Mouse (Mus musculus) hindbrain, embryonic 13.5 days (tissue): ENCODE measurements around the gene Gm38655. TPM values are rescaled to one million over a fixed set of nuclear protein-coding genes. Genes with fewer than 3 reads are reported as not detected.

Experiments used
- ATAC-seq: fragments of 200-750 bp; cut with Nextera tagmentation; 2 replicates; pipeline ENCODE4 v1.8.0; 2017; ENCODE audit warnings: moderate TSS enrichment; ENCODE audit not compliant: low FRiP score
- H3K27ac ChIP-seq: fragments of 300-500 bp; sonication (generic); 2 replicates; pipeline ENCODE4 v1.5.1; 2015; ENCODE audit warnings: inconsistent platforms, mild to moderate bottlenecking, moderate library complexity
- H3K27me3 ChIP-seq: fragments of 300-500 bp; sonication (generic); 2 replicates; pipeline ENCODE4 v1.6.1; 2015; ENCODE audit warnings: mild to moderate bottlenecking, inconsistent platforms
- H3K36me3 ChIP-seq: fragments of 300-500 bp; sonication (generic); 2 replicates; pipeline ENCODE4 v1.6.1; 2015; ENCODE audit warnings: mild to moderate bottlenecking, inconsistent platforms
- H3K4me1 ChIP-seq: fragments of 300-500 bp; sonication (generic); replicated peaks from 2 replicates; pipeline ENCODE4 v1.6.1; 2015; ENCODE audit warnings: inconsistent platforms
- H3K4me2 ChIP-seq: fragments of 300-500 bp; sonication (generic); 2 replicates; pipeline ENCODE4 v1.6.1; 2015; ENCODE audit warnings: inconsistent platforms, mild to moderate bottlenecking, moderate library complexity
- H3K4me3 ChIP-seq: fragments of 300-500 bp; sonication (generic); 2 replicates; pipeline ENCODE4 v1.5.1; 2015; ENCODE audit warnings: mild to moderate bottlenecking, inconsistent platforms
- H3K9ac ChIP-seq: fragments of 300-500 bp; sonication (generic); 2 replicates; pipeline ENCODE4 v1.6.1; 2015; ENCODE audit warnings: mild to moderate bottlenecking, inconsistent platforms
- H3K9me3 ChIP-seq: fragments of 300-500 bp; sonication (generic); 2 replicates; pipeline ENCODE4 v1.6.1; 2016; ENCODE audit warnings: inconsistent platforms
- WGBS: fragments of 180-500 bp; shearing (Covaris S2); methylation state at CpG from one replicate; pipeline ENCODE4 v1.1.7; 2015; 5-methylcytosine and 5-hydroxymethylcytosine counted together
- polyA plus RNA-seq: library from polyadenylated mRNA; unstranded; fragments of >200 nt; fragmentation: Nextera tagmentation; extraction: Ambion mirVana; gene quantifications from 2 replicates; pipeline ENCODE4 v1.2.1, GENCODE M21; 2015

Gene Gm38655
- polyA plus RNA-seq, 1 experiment from 2014 or later = not detected

DNA sequence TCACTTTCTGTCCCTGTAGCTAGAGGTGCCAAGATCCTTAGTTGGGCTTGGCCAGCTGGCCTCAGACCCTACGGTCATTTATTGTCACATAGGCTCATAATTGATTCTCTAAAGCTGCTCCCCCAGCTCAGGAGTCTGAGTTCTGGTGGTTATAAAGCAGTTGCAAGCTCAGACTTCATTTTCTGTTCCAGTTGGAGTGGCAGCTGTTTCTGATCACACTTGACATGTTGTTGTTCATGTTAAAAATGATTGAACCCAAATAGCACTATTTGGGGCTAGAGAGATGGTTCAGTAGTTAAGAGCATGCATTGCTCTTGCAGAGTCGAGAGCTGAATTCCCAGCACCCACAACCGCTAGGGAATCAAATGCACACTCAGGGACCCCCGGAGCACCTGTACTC is 34.7 kb upstream of the Gm38655 start:
- no peaks in the 10 kb centered on the region for H3K4me1 ChIP-seq
- no peak overlapping the region for H3K27ac ChIP-seq
- 96% methylated on average over 4 of the region's 4 CpGs for WGBS
- no peak overlapping the region for H3K9ac ChIP-seq
- H3K4me3 ChIP-seq = no peak overlapping the region
- H3K36me3 ChIP-seq = peaks cover 97% of the 10 kb centered on the region
- no peak overlapping the region for H3K4me2 ChIP-seq
- no peak for ATAC-seq
- H3K27me3 ChIP-seq = no peaks in the 10 kb centered on the region
- H3K9me3 ChIP-seq = no peaks in the 10 kb centered on the region

DNA sequence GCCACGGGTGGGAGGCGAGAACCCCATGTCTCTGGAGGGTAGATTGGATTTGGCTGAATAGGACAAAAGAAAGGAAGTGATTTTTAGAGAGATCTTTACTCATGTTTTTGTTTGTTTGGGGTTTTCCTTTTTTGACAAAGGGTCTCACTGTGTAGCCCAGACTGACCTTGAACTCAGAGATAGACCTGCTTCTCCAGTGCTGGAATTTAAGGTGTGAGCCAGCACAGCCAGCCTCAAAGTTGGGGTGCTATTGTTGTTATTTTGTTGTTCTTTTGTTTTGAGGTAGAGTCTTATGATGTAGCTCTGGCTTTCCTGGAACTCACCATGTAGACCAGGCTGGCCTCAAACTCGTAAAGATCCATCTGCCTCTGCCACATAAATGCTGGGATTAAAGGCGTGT is 27.1 kb upstream of the Gm38655 start:
- H3K9me3 ChIP-seq = no peaks in the 10 kb centered on the region
- H3K4me3 ChIP-seq = no peak overlapping the region
- no peaks in the 10 kb centered on the region for H3K4me1 ChIP-seq
- peaks cover 88% of the 10 kb centered on the region for H3K36me3 ChIP-seq
- H3K27me3 ChIP-seq = no peaks in the 10 kb centered on the region
- H3K9ac ChIP-seq = no peak overlapping the region
- no peak for ATAC-seq
- WGBS = 89% methylated on average over 4 of the region's 4 CpGs
- no peak overlapping the region for H3K27ac ChIP-seq
- H3K4me2 ChIP-seq = no peak overlapping the region

DNA sequence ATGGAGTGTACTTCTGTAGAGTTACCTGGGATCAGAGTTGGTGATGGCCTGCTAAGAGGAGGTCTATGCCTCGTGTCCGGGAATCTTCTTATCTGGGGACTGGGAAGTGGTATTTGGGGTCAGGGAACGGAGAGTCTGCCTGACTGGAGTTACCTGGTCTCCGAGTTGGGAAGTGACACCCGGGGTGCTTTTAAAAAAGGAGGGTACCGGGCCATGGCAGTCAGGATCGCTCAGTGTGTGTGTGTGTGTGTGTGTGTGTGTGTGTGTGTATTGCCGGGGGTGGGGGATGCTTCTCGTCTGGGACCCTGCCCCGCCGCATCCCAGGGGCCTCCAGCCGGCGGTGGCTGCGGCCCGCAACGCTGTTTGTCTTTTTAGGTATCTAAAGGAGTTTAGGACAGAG is 13.8 kb upstream of the Gm38655 start:
- Histone ChIP-seq H3K4me1 (peaks cover 34% of the 10 kb centered on the region), H3K9ac (peak overlapping the region; percentile 95)

DNA sequence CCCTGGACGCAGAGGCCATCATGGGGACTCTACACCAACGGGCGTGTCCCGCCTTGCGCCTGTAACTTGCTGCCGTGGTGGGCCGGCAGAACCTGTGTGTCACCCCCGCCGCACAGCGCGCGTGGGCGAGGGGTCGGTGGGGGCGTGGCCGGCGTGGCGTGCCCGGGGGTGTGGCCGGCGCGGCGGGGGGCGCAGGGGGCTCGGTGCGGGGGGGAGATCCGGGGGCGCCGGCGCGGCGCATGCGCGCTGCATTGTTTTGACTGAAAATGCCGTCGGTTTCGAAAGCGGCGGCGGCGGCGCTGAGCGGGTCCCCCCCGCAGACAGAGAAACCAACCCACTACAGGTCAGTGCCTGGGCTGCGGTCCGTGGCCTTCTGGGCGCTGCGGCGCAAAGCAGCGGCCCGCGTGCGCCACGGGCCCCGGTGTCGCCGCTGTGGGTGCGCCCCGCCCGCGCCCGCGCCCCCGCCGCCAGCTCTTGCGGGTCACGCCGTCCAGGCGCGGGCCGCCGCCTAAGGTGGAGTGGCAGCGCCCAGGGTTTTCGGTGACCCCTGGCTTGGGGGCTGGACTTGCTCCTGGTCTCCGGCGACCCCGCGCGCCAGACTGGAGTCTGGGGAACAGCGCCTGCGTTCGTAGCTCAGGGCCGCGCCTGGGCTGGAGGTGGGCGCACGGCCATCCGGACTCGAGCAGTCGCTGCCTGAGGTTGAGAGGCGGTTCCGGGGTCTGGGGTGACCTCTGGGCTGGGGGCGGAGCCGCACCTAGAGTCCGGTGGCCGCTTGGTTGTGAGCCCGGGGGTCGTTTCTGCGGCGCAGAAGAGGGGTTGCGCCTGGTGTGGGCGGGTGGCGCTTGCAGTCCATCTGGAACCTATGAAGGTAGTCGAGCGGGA is 13.1 kb upstream of the Gm38655 start, which contains the start of gene Unkl:
TSS of gene Unkl (plus strand) at position 248 of the 882 bp plus-strand sequence.
- Histone ChIP-seq H3K9me3 (no peaks in the 10 kb centered on the region), H3K27me3 (no peaks in the 10 kb centered on the region), H3K27ac (peak within 1 kb of the TSS; percentile 80), H3K4me3 (peak within 1 kb of the TSS; percentile 98), H3K36me3 (peaks cover 12% of the 10 kb centered on the region), H3K4me2 (peak within 1 kb of the TSS; percentile 95), H3K9ac (peak within 1 kb of the TSS; percentile 95), H3K4me1 (peaks cover 40% of the 10 kb centered on the region)
- ATAC-seq = peak; percentile 46
- under 1% methylated on average over 103 of the region's 104 CpGs for WGBS

More for the DNA sequence above, 13.8 kb upstream of the Gm38655 start:
- Histone ChIP-seq H3K36me3 (peaks cover 15% of the 10 kb centered on the region), H3K4me3 (peak overlapping the region; percentile 98), H3K9me3 (no peaks in the 10 kb centered on the region), H3K4me2 (peak overlapping the region; percentile 95), H3K27me3 (no peaks in the 10 kb centered on the region), H3K27ac (no peak overlapping the region)
- 2% methylated on average over 16 of the region's 16 CpGs for WGBS
- ATAC-seq = no peak

DNA sequence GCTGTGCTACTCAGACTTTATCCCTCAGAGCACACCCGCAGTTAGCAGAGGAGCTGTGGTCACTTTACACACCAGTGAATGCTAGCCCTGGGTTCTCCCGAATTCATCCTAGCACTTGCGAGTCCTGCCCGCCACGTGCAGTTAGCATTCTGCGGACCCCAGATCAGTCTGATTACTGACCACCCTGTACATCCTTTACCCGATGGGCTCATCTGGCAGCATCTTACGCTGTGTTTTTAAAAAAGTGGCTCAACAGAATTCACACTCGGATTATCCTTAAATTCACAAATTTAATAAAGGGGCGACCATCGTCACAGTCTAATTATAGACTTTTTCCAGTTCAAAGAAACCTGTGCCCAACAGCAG is 12.5 kb upstream of the Gm38655 start:
- Histone ChIP-seq H3K27ac (0 out of 2 replicates have a peak overlapping the region, but pooled peaks have one; percentile 80), H3K4me1 (peaks cover 44% of the 10 kb centered on the region), H3K27me3 (peaks cover 2% of the 10 kb centered on the region; the same call in 1 of the 2 replicates), H3K9me3 (no peaks in the 10 kb centered on the region), H3K4me2 (peak overlapping the region; percentile 95), H3K36me3 (peaks cover 12% of the 10 kb centered on the region), H3K4me3 (peak overlapping the region; percentile 98), H3K9ac (peak overlapping the region; percentile 95)
- no peak for ATAC-seq
- WGBS = 5% methylated on average over 11 of the region's 11 CpGs

DNA sequence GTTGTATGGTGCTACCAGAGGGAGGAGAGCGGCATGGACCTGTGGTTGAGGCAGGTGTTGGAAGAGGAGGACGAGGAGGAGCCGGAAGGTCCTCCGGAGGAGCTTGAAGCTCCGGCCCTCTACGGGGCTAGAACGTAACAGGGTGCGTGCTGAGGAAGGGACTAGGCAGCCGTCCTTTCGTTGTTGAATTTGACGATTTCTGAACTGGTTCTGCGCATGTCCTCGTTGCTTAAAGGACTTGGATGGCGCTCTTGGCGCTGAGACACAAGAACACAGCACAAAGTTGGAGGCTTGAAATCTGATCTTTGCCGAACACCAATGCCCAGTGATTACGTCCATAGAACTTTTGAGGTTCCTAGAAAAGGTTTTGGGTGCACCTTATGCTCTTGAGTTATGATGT is 9.7 kb upstream of the Gm38655 start:
- H3K4me2 ChIP-seq = peak overlapping the region; percentile 100
- H3K9me3 ChIP-seq = no peaks in the 10 kb centered on the region
- H3K27me3 ChIP-seq = peaks cover 20% of the 10 kb centered on the region
- H3K36me3 ChIP-seq = no peaks in the 10 kb centered on the region
- ATAC-seq = no peak; the same call in 1 of the 2 replicates
- peak overlapping the region; percentile 89 for H3K9ac ChIP-seq
- WGBS = 7% methylated on average over 17 of the region's 17 CpGs
- H3K4me3 ChIP-seq = peak overlapping the region; percentile 92
- H3K27ac ChIP-seq = peak overlapping the region; percentile 60
- peaks cover 38% of the 10 kb centered on the region for H3K4me1 ChIP-seq

DNA sequence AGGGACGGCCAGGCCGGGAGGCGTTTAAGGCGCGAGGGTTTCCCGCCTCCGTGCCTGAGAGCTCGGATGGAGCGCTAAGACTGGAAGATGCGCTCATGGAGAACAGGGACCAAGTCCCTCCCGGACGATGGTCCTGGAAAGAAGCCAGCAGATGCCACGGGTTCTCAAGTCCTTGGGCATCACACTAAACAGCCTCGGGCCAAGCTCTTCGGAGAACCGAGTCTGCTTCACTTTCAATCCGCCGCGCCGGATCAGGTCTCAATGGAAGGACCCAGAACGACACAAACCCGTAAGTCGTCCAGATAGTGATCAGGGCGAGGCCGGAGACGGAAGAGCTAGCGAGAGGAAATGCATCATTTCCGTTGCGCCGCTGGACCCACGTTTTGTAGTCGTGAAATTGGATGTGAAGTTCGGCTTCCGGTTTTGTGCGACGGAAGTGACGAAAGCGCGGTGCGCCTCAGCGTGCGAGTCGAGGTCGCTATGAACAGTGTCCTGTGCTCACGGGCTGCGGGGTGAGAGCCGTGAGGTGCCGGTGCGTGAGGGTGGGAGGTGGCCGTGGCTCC is 8.9 kb upstream of the Gm38655 start, which contains the start of gene BC003965:
TSS of gene BC003965 (plus strand) at position 426 of the 563 bp plus-strand sequence.
- ATAC-seq = peak; percentile 87
- WGBS = under 1% methylated on average over 50 of the region's 50 CpGs

DNA sequence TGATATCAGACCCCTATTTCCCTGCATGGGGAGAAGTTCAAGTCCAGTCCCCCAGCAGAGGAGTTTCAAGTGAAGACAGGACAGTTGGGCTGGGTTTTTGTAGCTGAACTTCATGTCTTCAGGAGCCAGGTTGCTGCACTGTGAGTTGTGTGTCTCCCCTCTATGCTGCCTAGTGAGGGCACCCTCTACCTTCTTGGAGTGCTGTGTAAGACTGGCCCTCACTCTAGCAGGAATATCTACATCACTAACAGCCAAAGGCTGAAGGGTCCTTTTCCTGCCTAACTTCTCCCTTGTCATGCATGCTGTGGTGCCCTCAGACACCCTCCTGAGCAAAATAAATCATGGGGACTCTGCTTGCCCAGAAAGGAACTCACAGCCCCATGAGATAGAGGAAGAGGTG is 8.0 kb upstream of the Gm38655 start:
- ATAC-seq = no peak
- Histone ChIP-seq H3K9ac (peak overlapping the region; percentile 93), H3K4me3 (peak overlapping the region; percentile 92), H3K27ac (peak overlapping the region; percentile 96; the same call in 1 of the 2 replicates), H3K4me2 (peak overlapping the region; percentile 100), H3K4me1 (peaks cover 28% of the 10 kb centered on the region), H3K27me3 (peaks cover 25% of the 10 kb centered on the region), H3K36me3 (no peaks in the 10 kb centered on the region), H3K9me3 (no peaks in the 10 kb centered on the region)

More for the DNA sequence above, 8.9 kb upstream of the Gm38655 start, which contains the start of gene BC003965:
- peak within 1 kb of the TSS; percentile 100 for H3K4me2 ChIP-seq
- peak within 1 kb of the TSS; percentile 96 for H3K27ac ChIP-seq
- no peaks in the 10 kb centered on the region for H3K36me3 ChIP-seq
- peaks cover 22% of the 10 kb centered on the region for H3K27me3 ChIP-seq
- peaks cover 31% of the 10 kb centered on the region for H3K4me1 ChIP-seq
- peak within 1 kb of the TSS; percentile 93 for H3K9ac ChIP-seq
- H3K4me3 ChIP-seq = peak within 1 kb of the TSS; percentile 92
- H3K9me3 ChIP-seq = no peaks in the 10 kb centered on the region

DNA sequence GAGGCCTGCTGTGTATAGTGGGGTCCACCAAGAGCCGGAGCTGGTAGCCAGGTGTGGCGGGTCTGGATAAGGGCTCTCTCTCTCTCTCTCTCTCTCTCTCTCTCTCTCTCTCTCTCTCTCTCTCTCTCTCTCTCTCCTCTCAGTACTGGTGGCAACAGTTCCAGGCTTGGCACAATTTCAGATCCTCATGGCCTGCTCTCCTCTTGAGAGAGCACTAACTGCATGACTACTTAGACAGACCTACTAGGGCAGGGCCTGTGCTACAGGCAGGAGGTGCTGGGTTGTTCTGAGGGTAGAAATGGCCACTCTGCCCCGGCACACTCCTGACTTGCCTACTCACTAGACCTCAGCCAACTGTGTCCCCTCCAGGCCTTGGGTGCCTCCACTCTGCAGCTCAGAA is 2.7 kb downstream of the Gm38655 start:
- no peaks in the 10 kb centered on the region for H3K36me3 ChIP-seq
- H3K4me1 ChIP-seq = no peaks in the 10 kb centered on the region
- 95% methylated on average over 3 of the region's 3 CpGs for WGBS
- no peak overlapping the region for H3K4me2 ChIP-seq
- H3K9me3 ChIP-seq = no peaks in the 10 kb centered on the region
- no peak for ATAC-seq
- H3K27me3 ChIP-seq = peaks cover 15% of the 10 kb centered on the region
- no peak overlapping the region for H3K4me3 ChIP-seq
- no peak overlapping the region for H3K27ac ChIP-seq
- no peak overlapping the region for H3K9ac ChIP-seq

DNA sequence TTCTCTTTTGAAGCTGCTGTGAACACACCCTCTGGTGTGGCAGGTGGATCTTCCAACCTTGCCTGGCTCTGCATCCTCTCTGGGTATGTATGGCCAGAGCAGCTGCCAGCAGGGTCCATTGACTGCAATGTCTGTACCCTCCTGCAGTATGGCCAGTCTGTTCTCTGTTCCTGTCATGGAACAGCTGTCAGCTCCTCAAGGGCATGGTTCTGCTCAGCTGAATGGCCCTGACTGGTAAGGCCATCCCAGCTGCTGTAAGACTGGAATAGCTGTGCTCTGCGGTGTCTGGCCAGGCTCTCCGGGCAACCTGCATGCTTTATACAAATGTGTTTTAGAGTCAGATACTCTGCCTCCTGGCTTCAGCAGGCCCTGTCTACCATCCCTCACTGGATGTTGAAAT is 5.6 kb downstream of the Gm38655 start:
- Histone ChIP-seq H3K4me2 (no peak overlapping the region), H3K36me3 (no peaks in the 10 kb centered on the region), H3K9me3 (no peaks in the 10 kb centered on the region), H3K4me3 (no peak overlapping the region), H3K9ac (no peak overlapping the region), H3K27me3 (0 out of 2 replicates have a peak, but pooled peaks cover 3% of the 10 kb centered on the region), H3K27ac (no peak overlapping the region), H3K4me1 (no peaks in the 10 kb centered on the region)
- no peak for ATAC-seq
- 95% methylated on average over 2 of the region's 2 CpGs for WGBS

DNA sequence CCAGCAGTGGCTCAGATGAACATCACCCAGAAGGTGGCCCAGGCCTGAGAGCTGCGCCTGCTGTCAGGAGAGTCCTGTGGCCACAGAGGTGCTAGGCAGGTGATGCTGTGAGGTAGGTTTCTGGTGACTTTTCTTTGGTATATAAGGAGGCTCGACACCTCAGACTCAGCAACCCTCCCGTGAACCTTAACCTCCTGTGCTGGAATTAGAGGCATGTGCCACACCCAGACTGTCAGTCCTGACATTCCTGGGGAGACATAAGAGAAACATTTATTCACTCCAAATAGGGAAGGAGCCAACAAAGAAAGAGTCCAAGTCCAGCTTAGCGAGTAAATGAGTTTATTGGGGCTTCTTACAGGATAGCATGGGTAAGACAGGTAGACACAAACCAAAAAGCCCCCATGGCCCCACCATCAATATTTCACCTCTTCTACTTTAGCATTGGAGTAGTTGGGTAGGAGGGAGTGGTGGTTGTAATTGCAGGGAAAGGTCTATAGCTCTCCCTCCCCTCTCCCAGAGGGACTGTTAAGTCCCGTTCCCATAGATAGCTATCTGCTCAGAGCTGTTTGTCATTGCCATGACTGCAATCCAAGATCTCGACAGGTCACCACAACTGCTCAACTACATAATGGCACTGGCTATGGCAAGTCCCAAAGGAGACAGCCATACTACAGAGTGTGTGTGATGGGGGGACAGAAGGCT is 9.2 kb downstream of the Gm38655 start:
- WGBS = 73% methylated on average over 6 of the region's 6 CpGs
- Histone ChIP-seq H3K9ac (no peak overlapping the region), H3K27me3 (no peaks in the 10 kb centered on the region), H3K4me2 (no peak overlapping the region), H3K9me3 (no peaks in the 10 kb centered on the region), H3K27ac (no peak overlapping the region), H3K4me1 (no peaks in the 10 kb centered on the region), H3K36me3 (peaks cover 19% of the 10 kb centered on the region), H3K4me3 (no peak overlapping the region)
- ATAC-seq = no peak

DNA sequence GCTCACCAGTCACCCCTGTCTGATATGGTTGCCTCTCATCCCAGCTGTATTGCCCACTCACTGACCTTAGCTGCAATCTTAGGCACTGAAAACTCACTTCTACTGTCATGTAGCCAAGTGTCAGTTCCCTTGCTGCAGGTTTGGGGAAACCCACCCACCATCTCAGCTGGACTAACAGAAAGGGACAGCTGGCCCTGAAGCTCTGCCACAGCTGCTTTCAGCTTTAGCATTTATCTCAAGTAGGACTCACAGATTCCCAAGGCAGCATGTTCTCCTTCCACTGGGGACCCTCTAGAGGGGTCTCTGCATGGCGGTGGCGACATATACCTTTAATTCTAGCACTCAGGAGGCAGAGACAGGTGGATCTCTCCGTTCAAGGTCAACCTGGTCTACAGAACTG is 10.5 kb downstream of the Gm38655 start:
- H3K27ac ChIP-seq = no peak overlapping the region
- 93% methylated on average over 3 of the region's 3 CpGs for WGBS
- no peak overlapping the region for H3K9ac ChIP-seq
- H3K4me1 ChIP-seq = no peaks in the 10 kb centered on the region
- no peak for ATAC-seq
- H3K36me3 ChIP-seq = peaks cover 32% of the 10 kb centered on the region
- H3K27me3 ChIP-seq = no peaks in the 10 kb centered on the region
- H3K4me3 ChIP-seq = no peak overlapping the region
- no peak overlapping the region for H3K4me2 ChIP-seq
- no peaks in the 10 kb centered on the region for H3K9me3 ChIP-seq
